Mouse (Mus musculus) erythroblast, embryonic 14.5 days (primary cell): ENCODE measurements around the gene Rassf1. TPM values are rescaled to one million over a fixed set of nuclear protein-coding genes. Genes with fewer than 3 reads are reported as not detected.

Experiments
- H3K27me3 ChIP-seq: 2 replicates; pipeline ENCODE4 v1.6.1; 2012; ENCODE audit warnings: inconsistent platforms; ENCODE audit not compliant: control insufficient read depth
- H3K36me3 ChIP-seq: 2 replicates; pipeline ENCODE4 v1.6.1; 2012; ENCODE audit warnings: mild to moderate bottlenecking, inconsistent platforms; ENCODE audit not compliant: control insufficient read depth
- H3K4me1 ChIP-seq: 2 replicates; pipeline ENCODE4 v1.6.1; 2012; ENCODE audit warnings: inconsistent platforms; ENCODE audit not compliant: control insufficient read depth
- H3K4me3 ChIP-seq: replicated peaks from 2 replicates; pipeline ENCODE3; 2012; ENCODE audit warnings: moderate library complexity, mild to moderate bottlenecking, inconsistent platforms
- H3K9me3 ChIP-seq: 2 replicates; pipeline ENCODE4 v1.6.1; 2012; ENCODE audit warnings: low read length, inconsistent platforms, mixed read lengths; ENCODE audit not compliant: control insufficient read depth
- GATA1 ChIP-seq: IDR thresholded peaks from 2 replicates; pipeline ENCODE4 v1.6.1; 2012; ENCODE audit warnings: low read length, inconsistent platforms, mixed read lengths
- TAL1 ChIP-seq: IDR thresholded peaks from 3 replicates; pipeline ENCODE4 v1.6.1; 2012; ENCODE audit warnings: low read length, inconsistent platforms, mixed read lengths
- polyA plus RNA-seq: library from polyadenylated mRNA; stranded (reverse); fragments of >175 nt; gene quantifications from 2 replicates; pipeline ENCODE4 v1.2.3, GENCODE M21; 2012

Rassf1 gene
- polyA plus RNA-seq: 1.9 and 2.0 TPM in 2 replicates

DNA sequence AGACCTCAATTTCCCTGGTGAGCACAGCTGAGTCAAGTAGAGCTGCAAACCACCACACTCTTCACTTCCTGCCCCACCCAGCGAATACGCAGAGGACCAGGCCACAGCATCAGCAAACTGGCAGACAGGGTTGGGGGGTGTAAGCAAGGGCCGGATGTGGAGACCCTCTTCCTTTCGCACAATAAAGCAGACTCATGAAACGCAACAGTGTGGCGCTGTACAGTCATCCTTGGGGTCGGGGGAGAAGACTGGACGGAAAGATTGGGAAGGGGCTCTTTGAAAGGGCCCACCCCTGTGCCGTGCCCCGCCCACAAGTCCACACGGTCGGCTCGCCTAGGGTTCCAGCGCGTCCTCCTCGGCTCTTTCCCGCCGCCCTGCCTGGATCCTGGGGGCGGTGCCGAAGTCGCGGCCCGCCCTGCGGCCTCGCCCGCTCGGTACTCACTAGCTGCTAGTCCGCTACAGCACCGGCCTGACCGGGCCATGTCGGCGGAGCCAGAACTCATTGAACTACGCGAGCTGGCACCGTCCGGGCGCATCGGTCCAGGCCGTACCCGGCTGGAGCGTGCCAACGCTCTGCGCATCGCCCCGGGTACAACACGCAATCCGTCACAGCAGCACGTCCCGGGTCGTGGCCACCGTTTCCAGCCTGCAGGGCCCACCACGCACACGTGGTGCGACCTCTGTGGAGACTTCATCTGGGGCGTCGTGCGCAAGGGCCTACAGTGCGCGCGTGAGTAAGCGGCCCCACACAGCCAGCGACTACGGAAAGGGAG, at the start of gene Rassf1:
Rassf1 (plus strand) TSS at position 439 of the 773 bp plus-strand sequence.
- no peaks in the 10 kb centered on the region for H3K9me3 ChIP-seq
- H3K27me3 ChIP-seq: peaks cover 40% of the 10 kb centered on the region
- peak within 1 kb of the TSS; percentile 63 for H3K4me3 ChIP-seq
- TF ChIP-seq GATA1 (no peak), TAL1 (no peak)
- H3K4me1 ChIP-seq: peaks cover 77% of the 10 kb centered on the region
- H3K36me3 ChIP-seq: peaks cover under 1% of the 10 kb centered on the region

DNA sequence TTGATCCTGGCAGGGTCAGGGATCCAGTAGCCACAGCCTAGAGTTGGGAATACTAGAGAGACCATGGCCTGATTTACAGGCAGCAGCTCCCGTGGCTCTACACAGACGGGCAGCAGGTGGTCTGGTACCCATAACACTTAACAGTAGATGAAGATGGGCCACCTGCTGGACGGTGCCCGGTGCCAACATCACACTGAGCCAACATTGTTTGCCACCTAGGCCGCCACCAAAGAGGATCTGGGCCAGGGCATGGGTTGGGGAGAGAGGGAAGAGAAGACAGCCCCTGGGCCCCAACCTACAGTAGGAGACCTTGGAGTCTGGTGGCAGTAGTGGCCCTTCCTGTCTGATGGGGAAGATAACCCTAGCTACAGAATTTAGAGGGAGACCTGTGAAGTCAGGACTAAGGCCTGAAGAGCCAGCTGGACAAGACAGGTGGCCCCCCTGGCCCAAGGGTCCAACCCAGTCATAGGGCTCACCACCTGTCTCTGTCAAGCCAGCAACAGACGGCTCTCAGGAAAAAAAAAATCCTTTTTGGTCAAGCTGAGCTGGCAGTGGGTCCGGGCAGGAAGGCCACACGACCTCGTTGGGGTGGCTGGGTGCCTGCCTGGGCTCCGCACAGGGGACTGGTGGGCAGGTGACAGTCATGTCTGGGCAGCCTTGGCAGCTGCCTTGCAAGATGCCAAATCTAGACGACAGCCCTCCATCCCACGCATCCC, 49.1 kb upstream of the Rassf1 start:
- Histone ChIP-seq H3K9me3 (no peaks in the 10 kb centered on the region), H3K27me3 (no peaks in the 10 kb centered on the region), H3K36me3 (no peaks in the 10 kb centered on the region), H3K4me1 (peaks cover 1% of the 10 kb centered on the region; the same call in 1 of the 2 replicates), H3K4me3 (no peak overlapping the region)
- TF ChIP-seq TAL1: no peak

DNA sequence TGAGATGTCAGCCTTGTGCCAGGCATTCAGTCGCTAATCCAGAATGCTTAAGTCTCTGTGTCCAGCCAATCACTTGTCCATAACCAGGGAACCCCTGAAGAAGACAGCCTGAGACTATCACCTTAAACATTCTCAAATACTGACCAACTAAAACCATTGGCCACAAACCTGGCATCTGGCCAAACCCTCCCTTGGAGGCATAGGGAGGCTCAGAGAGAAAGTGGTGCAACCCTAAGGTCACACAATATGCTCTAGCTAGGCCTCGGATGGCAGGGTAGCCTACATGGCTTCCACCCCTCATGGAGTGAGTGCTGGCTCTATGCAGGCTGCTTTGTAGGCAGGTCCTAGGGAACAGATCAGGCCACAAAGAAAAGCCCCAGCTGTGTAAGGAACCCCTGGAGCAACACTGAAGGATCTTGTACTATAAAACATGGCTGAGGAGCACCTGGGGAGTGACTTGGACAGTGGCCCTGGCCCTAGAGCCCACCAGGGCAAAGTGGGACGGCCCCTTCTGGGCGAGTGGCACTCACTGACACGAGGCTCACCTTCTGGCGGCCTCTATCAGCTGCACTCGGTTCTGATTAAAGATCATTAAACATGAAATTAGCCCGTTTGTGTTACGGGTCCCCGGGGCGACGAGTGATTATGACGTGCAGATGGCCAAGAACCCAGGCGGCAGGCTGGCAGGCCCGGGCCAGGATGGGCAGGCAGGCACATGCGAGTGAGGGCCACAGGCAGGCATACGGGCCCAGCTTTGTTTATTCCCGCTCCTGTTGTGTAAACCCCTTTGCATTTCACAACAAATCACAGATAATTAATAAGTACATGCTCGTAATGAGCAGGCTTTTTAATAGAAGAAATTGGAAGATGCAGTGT, 46.5 kb upstream of the Rassf1 start:
- TF ChIP-seq GATA1: no peak
- no peak for TF ChIP-seq TAL1
- no peaks in the 10 kb centered on the region for H3K27me3 ChIP-seq
- H3K36me3 ChIP-seq: no peaks in the 10 kb centered on the region
- no peaks in the 10 kb centered on the region for H3K9me3 ChIP-seq
- no peaks in the 10 kb centered on the region for H3K4me1 ChIP-seq
- H3K4me3 ChIP-seq: no peak overlapping the region

DNA sequence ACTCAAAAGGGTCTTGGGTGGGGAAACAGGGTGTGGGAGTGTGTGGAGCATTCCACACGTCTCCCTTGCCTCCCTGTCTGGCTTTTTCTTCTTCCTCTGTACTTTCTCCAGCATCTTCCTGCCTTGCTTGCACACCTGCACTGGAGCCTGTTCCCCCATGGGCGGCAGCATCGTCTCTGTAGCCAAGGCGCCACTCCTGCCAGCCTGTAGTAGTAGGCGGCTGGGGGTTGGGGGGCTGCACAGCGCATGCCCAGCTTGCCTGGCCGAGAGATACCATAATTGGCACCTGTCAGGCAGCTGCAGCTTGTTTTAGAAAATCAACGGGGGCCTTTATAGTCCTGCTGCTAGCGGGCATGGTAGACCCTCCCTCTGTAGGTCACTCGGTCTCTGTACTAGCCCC, 43.1 kb upstream of the Rassf1 start:
- H3K4me1 ChIP-seq: no peaks in the 10 kb centered on the region
- no peaks in the 10 kb centered on the region for H3K36me3 ChIP-seq
- no peak overlapping the region for H3K4me3 ChIP-seq
- TF ChIP-seq GATA1 (no peak), TAL1 (no peak)
- no peaks in the 10 kb centered on the region for H3K27me3 ChIP-seq
- no peaks in the 10 kb centered on the region for H3K9me3 ChIP-seq

DNA sequence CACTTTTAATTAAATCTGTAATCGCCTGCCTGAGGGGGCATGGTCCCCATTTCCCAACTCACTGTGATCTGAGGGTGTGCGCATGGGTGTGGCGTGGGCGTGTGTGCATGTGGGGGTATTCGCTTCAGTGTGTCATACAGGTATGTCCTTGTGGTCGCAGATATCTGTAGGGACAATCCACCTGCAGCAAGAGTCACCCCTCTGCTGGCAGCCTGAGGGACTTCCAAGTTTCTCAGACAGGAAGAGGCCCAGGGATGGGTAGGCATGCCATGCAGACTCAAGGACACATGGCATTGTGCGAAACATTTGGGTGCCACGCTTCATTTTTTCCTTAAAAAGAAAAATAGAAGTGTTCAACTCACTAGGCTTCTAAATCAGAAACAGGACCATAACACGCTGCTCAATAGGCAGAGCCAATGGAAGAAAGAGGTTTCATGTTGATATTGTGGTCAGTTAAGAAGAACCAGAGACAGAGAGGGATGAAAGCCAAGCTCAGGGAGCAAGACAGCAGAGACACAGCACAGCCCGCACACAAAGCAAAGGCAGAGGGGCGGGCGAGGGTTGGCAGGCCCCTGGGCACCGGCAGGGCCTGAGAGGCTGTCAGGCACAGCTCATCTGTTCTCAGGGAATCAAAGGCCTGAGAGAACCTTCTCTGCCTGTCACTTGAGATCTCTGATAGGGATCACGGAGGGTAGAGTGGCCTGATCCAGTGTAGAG, 40.8 kb upstream of the Rassf1 start:
- no peaks in the 10 kb centered on the region for H3K9me3 ChIP-seq
- H3K36me3 ChIP-seq: no peaks in the 10 kb centered on the region
- TF ChIP-seq GATA1: no peak
- TF ChIP-seq TAL1: no peak
- no peaks in the 10 kb centered on the region for H3K4me1 ChIP-seq
- H3K4me3 ChIP-seq: no peak overlapping the region
- 0 out of 2 replicates have a peak, but pooled peaks cover 2% of the 10 kb centered on the region for H3K27me3 ChIP-seq

DNA sequence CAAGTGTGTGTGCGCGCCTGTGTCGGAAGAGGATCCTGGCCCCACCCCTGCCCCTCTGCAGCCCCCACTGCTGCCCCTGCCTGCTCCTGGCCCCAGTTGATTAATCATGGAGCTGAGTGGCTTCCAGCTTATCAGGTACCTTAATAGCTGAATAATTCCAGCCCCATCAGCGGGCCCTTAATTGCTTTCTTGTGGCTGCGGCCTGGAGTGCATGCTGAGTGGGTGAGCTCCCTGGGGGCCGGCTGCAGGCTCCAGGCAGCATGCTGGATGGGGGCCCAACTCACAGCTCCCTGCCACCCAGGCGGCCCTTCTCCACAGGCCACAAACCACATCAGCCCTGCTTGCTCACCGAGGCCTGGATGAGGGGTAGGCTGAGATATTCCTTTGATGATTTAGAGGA, 39.9 kb upstream of the Rassf1 start:
- Histone ChIP-seq H3K27me3 (0 out of 2 replicates have a peak, but pooled peaks cover 2% of the 10 kb centered on the region), H3K4me1 (no peaks in the 10 kb centered on the region), H3K9me3 (no peaks in the 10 kb centered on the region), H3K4me3 (no peak overlapping the region), H3K36me3 (no peaks in the 10 kb centered on the region)
- TF ChIP-seq GATA1: no peak
- TF ChIP-seq TAL1: no peak

DNA sequence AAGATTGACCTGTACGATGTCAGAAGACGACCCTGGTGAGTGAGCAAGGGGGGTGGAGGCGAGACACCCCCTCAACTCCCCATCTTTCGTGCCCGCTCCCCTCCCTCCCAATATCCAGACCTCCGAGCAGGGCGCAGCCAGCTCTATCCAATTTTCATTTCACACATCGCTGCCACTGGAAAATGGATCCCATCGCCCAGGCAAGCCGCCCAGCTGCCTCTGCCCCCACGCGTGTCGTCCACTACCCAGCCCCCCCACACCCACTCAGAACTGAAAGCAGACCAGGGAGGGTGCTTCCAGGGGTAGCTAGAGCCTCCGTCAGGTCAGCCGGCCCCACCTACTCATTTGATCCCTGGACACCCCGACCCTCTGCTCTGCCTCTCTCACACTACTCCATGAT, 39.0 kb upstream of the Rassf1 start:
- Histone ChIP-seq H3K27me3 (0 out of 2 replicates have a peak, but pooled peaks cover 2% of the 10 kb centered on the region), H3K36me3 (no peaks in the 10 kb centered on the region), H3K9me3 (no peaks in the 10 kb centered on the region), H3K4me3 (no peak overlapping the region), H3K4me1 (no peaks in the 10 kb centered on the region)
- TF ChIP-seq TAL1 (no peak), GATA1 (no peak)

DNA sequence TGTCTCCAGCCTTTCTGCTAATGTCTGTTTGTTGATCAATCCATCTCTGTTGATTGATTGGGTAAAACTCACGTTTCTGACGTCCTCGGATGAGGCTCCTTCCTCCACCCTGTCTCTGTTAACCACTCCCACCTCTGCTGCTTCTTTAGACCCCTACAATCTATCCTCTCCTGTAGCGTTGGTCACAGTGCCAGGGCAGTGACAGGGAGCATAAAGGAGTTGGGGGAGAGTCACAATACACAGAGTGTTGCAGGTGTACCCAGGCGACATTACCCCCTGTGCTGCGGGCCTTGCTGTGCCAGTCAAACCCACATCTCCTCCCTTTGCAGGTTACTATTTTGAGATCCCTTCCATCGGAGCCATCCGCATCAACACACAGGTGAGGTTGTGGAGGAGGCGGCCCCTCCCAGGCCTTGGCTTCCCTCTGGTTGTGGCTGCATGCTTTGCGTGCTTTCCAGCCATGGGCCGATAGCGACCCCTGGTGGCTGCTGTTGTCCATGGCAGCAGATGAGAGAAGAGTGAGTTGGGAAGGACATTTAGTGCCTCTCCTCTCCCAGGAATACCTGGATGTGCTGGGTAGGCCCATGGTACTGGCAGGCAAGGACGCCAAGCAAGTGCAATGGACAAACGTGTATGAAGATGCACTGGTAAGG, 36.9 kb upstream of the Rassf1 start:
- peaks cover 4% of the 10 kb centered on the region; the same call in 1 of the 2 replicates for H3K27me3 ChIP-seq
- TF ChIP-seq GATA1: no peak
- no peak for TF ChIP-seq TAL1
- H3K9me3 ChIP-seq: no peaks in the 10 kb centered on the region

More for the DNA sequence above, 36.9 kb upstream of the Rassf1 start:
- Histone ChIP-seq H3K4me3 (no peak overlapping the region), H3K36me3 (no peaks in the 10 kb centered on the region), H3K4me1 (no peaks in the 10 kb centered on the region)
